Mouse (Mus musculus): ENCODE measurements at regions not wholly inside any gene's neighbourhood (a gene's known extent, or its start where the extent isn't known, plus 50 kb on each side); places are given as distances from the start of the nearest gene placed in this dataset.

DNA sequence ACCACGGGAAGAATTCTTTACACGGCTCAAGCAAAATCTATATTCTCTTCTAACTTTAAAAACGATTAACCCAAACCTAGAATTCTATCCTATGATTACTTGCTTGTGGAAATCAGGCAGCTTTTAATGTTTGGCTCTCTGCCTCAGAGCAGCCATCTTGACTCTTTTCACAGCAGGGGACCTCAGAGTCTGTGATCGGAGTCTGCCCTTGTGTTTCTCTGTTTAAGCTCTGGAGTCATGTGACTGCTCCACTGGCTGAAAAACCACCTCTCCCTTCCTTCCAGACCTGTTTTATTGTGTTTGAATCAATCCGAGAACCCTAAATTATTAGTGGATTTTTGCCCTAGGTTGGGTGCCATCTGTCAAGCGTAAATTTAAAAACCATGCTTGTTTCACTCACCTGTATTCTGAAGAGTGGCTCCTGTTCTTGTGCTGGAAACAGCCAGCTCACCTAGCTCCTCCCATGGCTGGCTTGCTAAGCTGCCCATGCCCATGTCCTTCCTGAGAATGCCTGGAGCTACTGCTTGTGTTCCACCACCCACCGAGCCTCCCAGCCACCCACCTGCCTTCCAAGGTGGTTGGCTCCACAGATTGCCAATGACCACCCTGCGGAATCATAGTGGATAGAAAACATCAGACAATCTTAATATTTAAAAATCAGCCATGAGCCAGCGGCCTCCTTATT lies 62.6 kb downstream of the Perp start:
- intact Hi-C loops (cut with DNase I) = no loop called here
- no peak for DNase-seq (ENCODE audit: low spot score in 2 of 2)

DNA sequence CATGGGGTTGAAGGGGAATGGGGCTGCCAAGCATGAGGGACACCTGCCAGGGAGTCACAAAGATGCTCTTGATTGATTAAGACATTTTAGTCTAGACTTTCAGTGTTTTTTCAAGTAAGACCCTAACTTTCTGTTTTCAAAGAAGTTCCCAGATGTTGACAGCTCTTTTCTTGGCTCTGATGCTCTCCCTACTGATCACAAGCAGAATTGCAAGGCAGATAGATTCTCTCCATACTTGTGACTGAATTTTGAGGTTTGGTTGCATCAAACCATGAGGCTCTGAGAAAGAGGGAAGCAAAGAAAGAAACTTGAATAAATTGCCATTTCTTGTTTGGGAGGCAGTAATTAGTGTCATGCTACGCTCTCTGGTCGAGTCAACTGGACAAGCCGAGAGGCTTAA lies 64.5 kb downstream of the Perp start:
- intact Hi-C loops (cut with DNase I) = no loop called here
- DNase-seq (ENCODE audit: low spot score in 2 of 2) = no peak

DNA sequence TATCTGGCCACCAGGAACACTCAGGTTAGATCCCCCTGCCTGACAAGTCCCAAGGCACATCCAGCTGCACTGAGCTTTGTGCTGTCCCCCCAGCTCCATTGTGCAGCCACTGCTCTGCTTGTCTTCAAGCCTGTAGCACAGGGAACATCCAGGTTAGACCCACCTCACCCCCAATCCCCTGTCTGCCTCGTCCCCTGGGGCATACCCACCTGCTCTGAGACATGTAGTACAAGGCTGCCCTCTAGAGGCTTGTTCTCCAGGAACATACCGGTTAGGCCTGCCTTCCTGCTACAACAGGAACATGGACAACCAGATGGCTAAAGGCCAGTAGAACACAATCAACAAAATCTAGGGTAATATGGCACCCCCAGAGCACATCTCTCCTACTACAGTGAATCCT lies 66.1 kb downstream of the Perp start:
- DNase-seq (ENCODE audit: low spot score in 2 of 2) = peak; percentile 38 to 52
- intact Hi-C loops (cut with DNase I) = loop anchor here (10.0 kb wide), 1 partner anchor 604 kb away; no protein-coding TSS in a partner anchor

DNA sequence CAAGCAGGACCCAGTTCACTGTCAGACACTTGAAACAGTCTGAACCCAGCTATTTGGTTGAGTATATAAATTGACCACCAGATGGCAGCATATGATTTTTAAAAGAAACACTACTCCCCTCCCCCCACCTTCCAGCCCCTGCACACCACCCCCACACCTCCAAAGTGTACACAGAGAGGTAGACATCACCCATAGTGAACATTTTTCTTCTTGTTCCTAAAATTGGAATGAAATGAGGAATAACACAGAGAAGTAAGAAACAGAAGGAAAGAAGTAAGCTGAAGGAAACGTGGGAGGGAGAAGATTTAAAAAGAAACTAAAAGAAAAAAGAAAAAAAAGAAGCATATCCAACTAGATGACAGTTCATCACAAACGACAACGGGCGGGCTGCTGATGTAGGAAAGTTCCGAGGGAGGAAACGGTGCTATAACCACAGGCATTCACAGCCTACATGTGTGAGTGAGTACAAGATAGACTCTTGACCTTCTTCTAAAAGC lies 72.3 kb downstream of the Perp start:
- intact Hi-C loops (cut with DNase I) = loop anchor here (5.0 to 10.0 kb wide), 2 partner anchors 270 to 598 kb away; no protein-coding TSS in a partner anchor
- DNase-seq (ENCODE audit: low spot score in 2 of 2) = peak; percentile 20 to 46

DNA sequence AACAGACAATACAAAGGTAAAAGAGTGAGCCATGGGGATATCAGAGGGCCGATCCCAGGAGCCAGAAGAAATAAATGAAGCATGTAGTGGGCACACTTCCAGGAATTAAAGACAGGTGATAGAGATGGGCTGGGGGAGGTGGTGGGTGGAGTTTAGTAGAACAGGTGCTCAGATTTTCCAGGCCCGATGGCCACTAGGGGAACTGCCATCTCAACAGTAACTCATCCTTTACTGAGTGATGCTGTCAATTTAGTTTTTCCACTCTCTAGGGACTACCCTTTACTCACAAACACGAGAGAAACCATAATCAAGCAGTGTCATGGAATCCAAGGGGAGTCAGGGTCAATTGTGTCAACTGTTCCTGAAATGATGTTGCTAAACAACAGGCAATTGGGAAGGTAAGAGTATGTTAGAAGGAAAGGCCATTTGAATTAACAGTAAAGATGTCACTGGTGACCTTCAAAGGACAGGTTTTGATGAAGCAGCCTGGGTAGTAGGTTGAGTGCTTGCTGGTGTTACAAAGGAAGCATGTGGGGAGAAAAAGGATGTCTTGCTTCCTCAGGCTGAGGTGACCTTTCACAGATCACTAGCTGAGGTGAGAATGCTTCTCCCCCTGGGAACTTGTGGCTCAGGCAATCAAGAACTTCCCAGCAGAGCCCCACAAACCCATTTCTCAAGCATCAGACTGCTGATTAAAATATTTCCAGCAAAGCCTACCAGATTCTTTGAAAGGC lies 78.4 kb downstream of the Perp start:
- DNase-seq (ENCODE audit: low spot score in 2 of 2) = no peak
- intact Hi-C loops (cut with DNase I) = no loop called here

DNA sequence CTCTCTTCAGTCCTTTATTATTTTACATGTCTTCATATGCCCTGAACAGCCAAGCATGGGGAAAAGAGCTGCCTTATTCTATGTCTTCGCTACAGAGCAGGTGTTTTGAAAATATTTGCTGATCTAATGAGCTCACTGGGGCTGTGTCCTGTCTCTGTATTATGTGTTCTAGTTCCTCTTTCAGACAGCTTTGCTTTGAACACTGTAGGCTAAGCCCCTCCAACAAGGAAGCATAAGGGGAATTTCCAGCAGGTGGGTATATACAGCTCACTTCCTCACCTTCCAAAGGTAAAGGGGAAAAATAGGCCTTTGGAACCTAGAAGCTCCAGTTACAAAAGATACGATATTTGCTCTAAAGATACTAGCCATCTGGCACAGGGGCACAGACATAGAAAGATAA lies 83.0 kb downstream of the Perp start:
- no peak for DNase-seq (ENCODE audit: low spot score in 2 of 2)
- intact Hi-C loops (cut with DNase I) = no loop called here

DNA sequence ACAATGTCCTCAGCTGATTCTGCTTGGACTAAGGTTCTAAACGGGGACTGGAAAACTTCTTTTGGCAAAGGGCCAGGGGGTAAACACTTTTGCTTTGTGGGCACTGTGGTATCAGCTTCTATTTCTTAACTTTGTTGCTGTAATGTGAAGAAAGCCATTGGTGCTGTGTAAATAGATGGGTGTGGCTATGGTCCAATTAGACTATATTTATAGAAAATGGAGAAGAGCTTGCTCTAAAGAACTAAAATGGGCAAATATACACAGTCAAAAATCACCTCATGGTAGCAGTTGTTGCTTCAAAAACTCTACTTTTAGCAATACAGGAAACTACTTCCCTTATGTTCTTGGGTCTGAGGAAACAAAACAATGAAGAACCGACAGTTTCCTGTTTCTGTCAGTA lies 84.1 kb downstream of the Tnfaip3 start:
- no peak for DNase-seq (ENCODE audit: low spot score in 2 of 2)
- intact Hi-C loops (cut with DNase I) = loop anchor here (5.0 kb wide), 1 partner anchor 891 kb away; no protein-coding TSS in a partner anchor

DNA sequence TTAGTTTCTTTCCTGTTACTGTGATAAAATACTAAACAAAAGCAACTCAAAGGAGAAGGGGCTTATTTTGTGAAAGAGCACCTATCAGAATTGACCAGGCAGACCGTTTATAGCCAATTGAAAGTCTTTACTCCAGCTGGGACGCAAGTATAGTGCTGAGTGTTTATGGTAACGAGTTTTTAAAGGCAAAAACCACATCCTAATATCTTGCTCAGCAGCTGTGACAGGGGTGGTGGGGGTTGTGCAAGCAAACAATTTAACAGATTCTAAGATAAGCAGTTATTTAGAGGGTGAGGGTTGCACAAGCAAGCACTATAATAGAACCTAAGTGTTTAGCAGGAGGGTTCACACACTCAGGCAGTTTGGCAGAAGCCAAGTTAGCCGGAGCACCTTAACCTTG lies 74.0 kb downstream of the Tnfaip3 start:
- no peak for DNase-seq (ENCODE audit: low spot score in 2 of 2)
- intact Hi-C loops (cut with DNase I) = no loop called here

DNA sequence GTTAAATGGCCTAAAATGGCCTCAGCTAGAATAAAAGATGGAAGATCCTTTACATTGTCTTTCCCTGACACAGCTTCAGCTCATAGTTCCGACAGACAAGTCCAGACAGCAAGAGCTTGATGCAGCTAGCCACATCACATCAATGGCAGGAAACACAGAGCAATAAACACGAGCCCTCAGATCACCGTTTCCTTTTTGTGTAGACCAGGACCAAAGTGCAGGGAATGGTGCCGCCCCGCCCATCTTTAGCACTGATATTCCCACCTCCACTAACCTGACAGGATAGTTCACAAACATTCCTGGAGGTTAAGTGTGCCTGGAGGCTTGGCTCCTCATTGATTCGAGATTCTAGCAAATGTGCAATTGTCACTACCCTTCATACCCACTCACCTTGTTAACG lies 73.5 kb downstream of the Tnfaip3 start:
- no peak for DNase-seq (ENCODE audit: low spot score in 2 of 2)
- intact Hi-C loops (cut with DNase I) = no loop called here

DNA sequence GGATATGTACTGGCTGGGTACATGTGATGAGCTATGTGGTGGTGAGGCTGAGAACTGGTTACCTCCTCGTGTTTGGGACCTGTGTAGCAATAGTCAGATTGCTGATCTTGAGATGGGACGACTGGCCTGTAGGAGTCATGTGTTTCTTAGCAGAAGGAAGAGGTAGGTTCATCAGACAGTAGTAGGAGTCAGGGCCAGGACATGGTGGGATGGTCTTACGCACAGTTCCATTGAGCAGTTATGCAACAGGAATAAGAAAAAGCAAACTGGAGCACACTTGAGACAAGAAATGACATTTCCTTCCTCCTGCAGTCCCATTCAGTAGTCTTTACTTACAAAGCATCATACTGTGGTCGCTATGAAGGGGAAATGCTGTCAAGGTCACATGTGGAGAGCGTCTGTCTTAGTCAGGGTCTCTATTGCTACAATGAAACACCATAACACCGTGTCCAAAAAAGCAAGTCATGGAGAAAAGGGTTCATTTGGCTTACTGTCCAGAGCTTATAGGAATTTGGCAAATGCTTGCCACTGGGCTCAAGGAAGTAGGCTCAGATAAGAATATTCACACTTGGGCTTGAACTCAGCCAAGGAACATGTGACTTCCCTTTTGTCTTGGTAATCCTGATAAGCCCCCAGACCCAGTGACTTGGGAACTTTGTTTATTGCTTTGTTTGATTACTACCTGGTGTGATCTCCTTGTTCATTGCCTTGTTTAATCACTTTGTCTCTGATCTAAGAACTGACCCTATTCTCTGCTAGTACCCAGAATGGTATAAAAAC lies 72.0 kb downstream of the Tnfaip3 start:
- DNase-seq (ENCODE audit: low spot score in 2 of 2) = no peak
- intact Hi-C loops (cut with DNase I) = no loop called here

DNA sequence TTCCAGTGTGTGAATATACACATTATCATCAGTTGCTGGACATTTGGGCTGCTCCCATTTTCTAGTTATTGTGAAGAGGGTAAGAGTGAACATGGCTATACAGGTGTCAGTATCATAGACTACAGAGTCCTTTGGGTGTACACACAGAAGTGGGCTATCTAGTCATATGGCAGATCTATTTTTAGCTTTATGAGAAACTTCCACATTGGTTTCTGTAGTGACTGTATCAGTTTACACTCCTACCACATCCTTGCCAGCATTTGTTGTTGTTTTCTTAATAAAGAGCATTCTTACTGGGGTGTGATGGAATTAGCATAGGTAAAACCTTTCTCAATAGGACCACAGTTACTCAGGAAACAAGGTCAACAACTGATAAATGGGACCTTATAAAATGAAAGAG lies 68.7 kb downstream of the Tnfaip3 start:
- no peak for DNase-seq (ENCODE audit: low spot score in 2 of 2)
- intact Hi-C loops (cut with DNase I) = no loop called here
